Comparison of ENCODE assay signal across 26 mouse cellular contexts in the genomic region with DNA sequence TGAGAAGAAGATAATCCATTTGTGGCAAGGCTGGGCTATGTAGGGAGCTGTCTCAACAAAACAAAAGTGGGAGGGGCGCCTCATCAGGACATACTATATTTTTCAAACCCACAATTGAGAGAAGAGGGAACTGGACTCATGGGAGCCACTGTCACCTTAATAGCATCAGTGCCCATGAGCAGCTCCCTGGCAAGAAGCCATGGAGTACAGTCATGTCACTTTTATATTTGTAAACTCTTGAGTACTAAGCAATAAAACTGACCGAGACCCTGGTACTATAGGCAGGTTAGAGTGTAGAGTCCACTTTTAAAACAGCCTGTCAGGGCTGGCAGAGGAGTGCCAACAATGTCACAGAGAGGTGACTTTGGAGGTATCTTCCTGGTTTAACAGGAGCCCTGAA. TPM values are rescaled to one million over a fixed set of nuclear protein-coding genes. Genes with fewer than 3 reads are reported as not detected.
DNase-seq lines count a peak whose midpoint lies in the region; TF ChIP-seq lines count a peak whose summit lies in the region.
"Had no signal": no experiment of that assay in that cellular context is flagged by ENCODE, and none has a peak within 500 bp of the region (broad histone marks: within the 10 kb centered on the region; RNA-seq: fewer than 3 reads in every experiment).

No protein-coding gene starts in this region.

- H3K27me3 ChIP-seq in myocyte (ENCODE audit: control insufficient read depth, insufficient read depth, insufficient read length) = no peaks in the 10 kb centered on the region
- H3K27me3 ChIP-seq: heart, embryonic 15.5 days; hindbrain, embryonic 13.5 days; midbrain, embryonic 12.5 days; neural tube, embryonic 13.5 days had no signal

- H3K4me3 ChIP-seq in gastrocnemius, adult 2 months = no peak overlapping the region
- no peak overlapping the region for H3K4me3 ChIP-seq in layer of hippocampus, adult 2 months
- no peak overlapping the region for H3K4me3 ChIP-seq in myocyte
- H3K4me3 ChIP-seq: heart, embryonic 15.5 days; hindbrain, embryonic 13.5 days; limb, embryonic 10.5 days; midbrain, embryonic 12.5 days; neural tube, embryonic 13.5 days had no signal

- no peak for TF ChIP-seq POLR2A in myocyte (IDR thresholded peaks at IDR 0.05; ENCODE audit: insufficient read length, low read depth)

- DNase-seq in gastrocnemius, adult 2 months = no peak
- DNase-seq in gastrocnemius, postnatal 4 days (ENCODE audit: low spot score in 2 of 2) = no peak
- DNase-seq in layer of hippocampus, adult 2 months (ENCODE audit: low spot score in 2 of 2) = no peak
- DNase-seq in layer of hippocampus, adult 9-10 months (ENCODE audit: low spot score) = no peak
- peak; percentile 50 for DNase-seq in adipocyte (ENCODE audit: low spot score)
- no peak for DNase-seq in urinary bladder, adult 18-20 months (ENCODE audit: low spot score in 2 of 2)
- DNase-seq: cerebellum, adult 9-11 months; embryo, embryonic 11 days; kidney, adult 9 months; kidney, postnatal 25 days; lung, adult 2 months; lung, postnatal 4 days; right cerebral cortex, adult 18-20 months; thymus, adult 18-20 months; thymus, postnatal 4 days had no signal

- no peak for TF ChIP-seq CTCF in gastrocnemius, adult 2 months (IDR thresholded peaks at IDR 0.05)
- TF ChIP-seq CTCF in layer of hippocampus, adult 2 months (conservative IDR thresholded peaks at IDR 0.05) = no peak

- no peaks in the 10 kb centered on the region for H3K36me3 ChIP-seq in myocyte (ENCODE audit: control insufficient read depth, insufficient read depth)
- H3K36me3 ChIP-seq: heart, embryonic 15.5 days; hindbrain, embryonic 13.5 days; limb, embryonic 10.5 days; midbrain, embryonic 12.5 days; neural tube, embryonic 13.5 days had no signal

- H3K79me2 ChIP-seq in myocyte (ENCODE audit: control insufficient read depth, insufficient read depth) = peaks cover 81% of the 10 kb centered on the region

- H3K4me2 ChIP-seq in myocyte (ENCODE audit: low read depth) = peak overlapping the region; percentile 69
- H3K4me2 ChIP-seq: heart, embryonic 15.5 days; liver, embryonic 11.5 days had no signal

- no peak overlapping the region for H3ac ChIP-seq in myocyte (ENCODE audit: control insufficient read depth, insufficient read length)

- intact Hi-C loops in gastrocnemius, adult 2 months (cut with DNase I) = no loop called here

- H3K27ac ChIP-seq in gastrocnemius, adult 2 months = peak overlapping the region; percentile 99; the same call in 1 of the 2 replicates
- H3K27ac ChIP-seq in layer of hippocampus, adult 2 months = peak overlapping the region; percentile 0; the same call in 1 of the 2 replicates
- H3K27ac ChIP-seq: heart, embryonic 15.5 days; hindbrain, embryonic 13.5 days; limb, embryonic 10.5 days; midbrain, embryonic 12.5 days; neural tube, embryonic 13.5 days had no signal

TF ChIP-seq in myocyte, 11 proteins besides CTCF, POLR2A, EP300 and RAD21:
- no peak for TF ChIP-seq SRF (IDR thresholded peaks at IDR 0.05; ENCODE audit: control insufficient read depth, insufficient read length, low read depth)
- TF ChIP-seq USF1 (IDR thresholded peaks at IDR 0.05; ENCODE audit: low read depth) = no peak
- no peak for TF ChIP-seq CEBPB (IDR thresholded peaks at IDR 0.05; ENCODE audit: insufficient read depth, poor library complexity, severe bottlenecking)
- no peak for TF ChIP-seq TCF3 (IDR thresholded peaks at IDR 0.05; ENCODE audit: insufficient read length, low read depth)
- TF ChIP-seq POLR2AphosphoS2 (IDR thresholded peaks at IDR 0.05; ENCODE audit: insufficient read length, low read depth) = no peak
- TF ChIP-seq E2F4 (IDR thresholded peaks at IDR 0.05; ENCODE audit: insufficient read depth) = no peak
- TF ChIP-seq MYOD1 (IDR thresholded peaks at IDR 0.05; ENCODE audit: control insufficient read depth in 1 of 3, insufficient read length in 2 of 3, low read depth in 2 of 3) = no peak
- TF ChIP-seq MAX (IDR thresholded peaks at IDR 0.05; ENCODE audit: low read depth) = no peak
- no peak for TF ChIP-seq TCF12 (IDR thresholded peaks at IDR 0.05; ENCODE audit: insufficient read depth, poor library complexity, severe bottlenecking)

RNA-seq across cellular contexts. Expression of a gene that starts 3.7 kb away (rescaled TPM):
- 10 to 100 TPM; 26.4 to 29.6 TPM for total RNA-seq in gastrocnemius, adult 2 months (2021)
- 10 to 100 TPM; 49.1 to 51.6 TPM for total RNA-seq in gastrocnemius, postnatal 4 days (2021)
- total RNA-seq in layer of hippocampus, adult 2 months (2021) = 10 to 100 TPM; 23.5 to 24.8 TPM
- polyA plus RNA-seq in myocyte (2012; fragmentation: generic; extraction: Trizol) = 52.8 TPM

RNA-seq across cellular contexts. Expression of a gene that starts 35.2 kb away (rescaled TPM):
- total RNA-seq in gastrocnemius, adult 2 months (2021) = 10 to 100 TPM; 23.3 to 28.5 TPM
- 10 to 100 TPM; 27.4 to 31.6 TPM for total RNA-seq in gastrocnemius, postnatal 4 days (2021)
- 10 to 100 TPM; 24.1 to 24.3 TPM for total RNA-seq in layer of hippocampus, adult 2 months (2021)
- 25.4 TPM for polyA plus RNA-seq in myocyte (2012; fragmentation: generic; extraction: Trizol)

RNA-seq across cellular contexts. Expression of a gene that starts 58.6 kb away (rescaled TPM):
- not detected for total RNA-seq in gastrocnemius, adult 2 months (2021)
- not detected for total RNA-seq in gastrocnemius, postnatal 4 days (2021)
- total RNA-seq in layer of hippocampus, adult 2 months (2021) = not detected
- not detected for polyA plus RNA-seq in myocyte (2012; fragmentation: generic; extraction: Trizol)
- total RNA-seq: layer of hippocampus, postnatal 10 days had no signal
- polyA plus RNA-seq: embryonic facial prominence, embryonic 14.5 days; forebrain, embryonic 16.5 days; heart, embryonic 15.5 days; hindbrain, embryonic 13.5 days; inflammation-experienced regulatory T-cells, adult 6 months; limb, embryonic 10.5 days; liver, embryonic 11.5 days; midbrain, embryonic 12.5 days; neural tube, embryonic 13.5 days had no signal
